Mouse (Mus musculus): ENCODE data around the gene Lats2. TPM values are rescaled to one million over a fixed set of nuclear protein-coding genes. Genes with fewer than 3 reads are reported as not detected.

Lats2 gene
- polyA plus RNA-seq, 1 experiment from 2014 or later = 18.0 TPM

DNA sequence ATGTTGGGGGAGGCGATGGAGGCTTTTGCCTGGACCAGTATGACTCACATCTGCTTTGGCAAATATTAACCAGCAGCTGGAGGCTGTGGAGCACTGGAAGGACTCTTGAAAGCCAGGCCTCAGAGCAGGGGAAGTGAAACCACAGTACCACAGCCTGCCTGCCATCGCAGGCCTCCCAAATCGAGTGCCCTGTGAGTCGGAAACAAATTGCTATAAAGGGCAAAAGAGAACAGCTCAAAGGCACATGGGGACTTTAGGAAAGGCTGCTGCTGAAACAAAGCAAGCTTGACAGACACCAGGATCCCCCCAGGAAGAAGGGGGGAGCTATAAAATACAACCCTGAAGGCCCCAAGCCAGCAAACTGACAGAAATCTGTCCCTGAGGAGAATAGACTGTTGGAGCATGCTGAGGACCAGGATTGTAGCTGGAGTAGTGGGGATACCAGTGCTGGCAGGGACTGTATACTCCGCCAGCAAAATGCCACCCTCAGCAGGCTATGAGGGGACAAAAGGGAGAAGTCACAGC, 28.2 kb downstream of the Lats2 start:
- no peak overlapping the region; the same call in 1 of the 2 replicates for H3K9ac ChIP-seq (ENCODE audit: low read length)
- no peak for ATAC-seq (ENCODE audit: insufficient read depth, low FRiP score, low TSS enrichment)
- H3K27ac ChIP-seq (ENCODE audit: low read depth, low read length) = no peak overlapping the region
- no peaks in the 10 kb centered on the region; the same call in 1 of the 2 replicates for H3K9me3 ChIP-seq (ENCODE audit: control insufficient read depth, low read length)
- H3K36me3 ChIP-seq (ENCODE audit: control insufficient read depth, insufficient read depth, low read length) = no peaks in the 10 kb centered on the region; the same call in 1 of the 2 replicates
- H3K4me3 ChIP-seq (ENCODE audit: low read depth, low read length) = no peak overlapping the region
- H3K27me3 ChIP-seq (ENCODE audit: control insufficient read depth, insufficient read depth, low read length) = no peaks in the 10 kb centered on the region
- DNase-seq (ENCODE audit: low spot score) = no peak
- WGBS = 52% methylated on average over 5 of the region's 5 CpGs
- H3K4me2 ChIP-seq (ENCODE audit: low read depth) = no peak overlapping the region
- H3K4me1 ChIP-seq (ENCODE audit: control insufficient read depth, insufficient read depth, low read length) = peaks cover 10% of the 10 kb centered on the region

DNA sequence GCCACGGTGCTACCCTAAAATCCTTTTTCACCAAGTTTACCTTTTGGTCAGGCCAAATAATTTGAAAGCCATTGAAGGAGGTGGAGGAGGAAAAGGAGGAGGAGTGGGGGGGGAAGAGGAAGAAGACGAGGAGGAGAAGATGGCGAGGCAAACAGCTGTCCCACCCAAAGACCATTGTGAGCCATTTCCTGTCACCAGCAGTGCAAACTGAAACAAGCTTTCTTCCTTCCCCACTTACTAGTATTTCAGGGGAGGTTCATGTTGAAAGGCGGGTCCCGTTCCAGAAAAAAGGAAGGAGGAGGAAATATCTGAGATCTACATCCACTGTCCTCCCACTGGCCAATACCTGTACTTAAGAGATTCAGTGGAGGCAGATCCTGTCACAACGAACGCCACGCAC, 28.8 kb downstream of the Lats2 start:
- H3K9ac ChIP-seq (ENCODE audit: low read length) = no peak overlapping the region
- H3K27ac ChIP-seq (ENCODE audit: low read depth, low read length) = no peak overlapping the region
- DNase-seq (ENCODE audit: low spot score) (no peak), ATAC-seq (ENCODE audit: insufficient read depth, low FRiP score, low TSS enrichment) (no peak)
- no peak overlapping the region for H3K4me2 ChIP-seq (ENCODE audit: low read depth)
- H3K27me3 ChIP-seq (ENCODE audit: control insufficient read depth, insufficient read depth, low read length) = no peaks in the 10 kb centered on the region
- H3K36me3 ChIP-seq (ENCODE audit: control insufficient read depth, insufficient read depth, low read length) = no peaks in the 10 kb centered on the region; the same call in 1 of the 2 replicates
- peaks cover 10% of the 10 kb centered on the region for H3K4me1 ChIP-seq (ENCODE audit: control insufficient read depth, insufficient read depth, low read length)
- 87% methylated on average over 8 of the region's 8 CpGs for WGBS
- no peaks in the 10 kb centered on the region; the same call in 1 of the 2 replicates for H3K9me3 ChIP-seq (ENCODE audit: control insufficient read depth, low read length)
- H3K4me3 ChIP-seq (ENCODE audit: low read depth, low read length) = no peak overlapping the region

GRCm38 (mm10) chr14:57726172-57726571, 32.0 kb downstream of the Lats2 start:
- H3K9me3 ChIP-seq (ENCODE audit: control insufficient read depth, low read length) = no peaks in the 10 kb centered on the region; the same call in 1 of the 2 replicates
- DNase-seq (ENCODE audit: low spot score) (no peak), ATAC-seq (ENCODE audit: insufficient read depth, low FRiP score, low TSS enrichment) (no peak)
- no peaks in the 10 kb centered on the region for H3K27me3 ChIP-seq (ENCODE audit: control insufficient read depth, insufficient read depth, low read length)
- no peak overlapping the region for H3K9ac ChIP-seq (ENCODE audit: low read length)
- H3K4me3 ChIP-seq (ENCODE audit: low read depth, low read length) = no peak overlapping the region
- H3K36me3 ChIP-seq (ENCODE audit: control insufficient read depth, insufficient read depth, low read length) = no peaks in the 10 kb centered on the region; the same call in 1 of the 2 replicates
- peaks cover 7% of the 10 kb centered on the region for H3K4me1 ChIP-seq (ENCODE audit: control insufficient read depth, insufficient read depth, low read length)
- no peak overlapping the region for H3K27ac ChIP-seq (ENCODE audit: low read depth, low read length)
- WGBS = 82% methylated on average over 8 of the region's 8 CpGs
- H3K4me2 ChIP-seq (ENCODE audit: low read depth) = no peak overlapping the region

DNA sequence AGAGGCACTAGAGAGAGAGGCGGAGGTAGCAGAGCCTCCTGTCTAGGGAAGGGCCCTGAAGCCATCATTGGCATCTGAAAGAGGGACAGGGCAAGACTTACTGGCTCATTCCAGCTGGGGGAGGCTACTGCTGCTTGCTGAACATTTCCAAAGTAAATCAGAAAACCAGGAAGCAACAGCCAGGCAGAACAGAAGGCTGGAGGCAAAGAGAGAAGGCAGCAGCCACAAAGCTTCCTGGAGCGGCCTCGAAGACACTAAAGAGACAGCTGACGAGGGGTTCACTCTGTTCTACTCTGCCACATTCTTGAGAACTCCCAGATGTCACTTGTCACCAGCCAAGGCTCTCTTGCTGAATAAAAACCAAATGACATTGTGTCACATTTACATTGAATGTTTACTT, 33.7 kb downstream of the Lats2 start:
- Histone ChIP-seq H3K27ac (ENCODE audit: low read depth, low read length) (no peak overlapping the region), H3K4me1 (ENCODE audit: control insufficient read depth, insufficient read depth, low read length) (no peaks in the 10 kb centered on the region), H3K9ac (ENCODE audit: low read length) (no peak overlapping the region), H3K27me3 (ENCODE audit: control insufficient read depth, insufficient read depth, low read length) (no peaks in the 10 kb centered on the region), H3K4me3 (ENCODE audit: low read depth, low read length) (no peak overlapping the region), H3K9me3 (ENCODE audit: control insufficient read depth, low read length) (no peaks in the 10 kb centered on the region; the same call in 1 of the 2 replicates), H3K4me2 (ENCODE audit: low read depth) (no peak overlapping the region), H3K36me3 (ENCODE audit: control insufficient read depth, insufficient read depth, low read length) (no peaks in the 10 kb centered on the region; the same call in 1 of the 2 replicates)
- 81% methylated on average over 4 of the region's 4 CpGs for WGBS
- ATAC-seq (ENCODE audit: insufficient read depth, low FRiP score, low TSS enrichment) (no peak), DNase-seq (ENCODE audit: low spot score) (no peak)

GRCm38 (mm10) chr14:57718245-57718644, 39.9 kb downstream of the Lats2 start:
- ATAC-seq (ENCODE audit: insufficient read depth, low FRiP score, low TSS enrichment) (no peak), DNase-seq (ENCODE audit: low spot score) (no peak)
- Histone ChIP-seq H3K4me1 (ENCODE audit: control insufficient read depth, insufficient read depth, low read length) (peaks cover 8% of the 10 kb centered on the region; the same call in 1 of the 2 replicates), H3K4me2 (ENCODE audit: low read depth) (no peak overlapping the region), H3K27ac (ENCODE audit: low read depth, low read length) (no peak overlapping the region), H3K4me3 (ENCODE audit: low read depth, low read length) (no peak overlapping the region), H3K36me3 (ENCODE audit: control insufficient read depth, insufficient read depth, low read length) (no peaks in the 10 kb centered on the region), H3K9ac (ENCODE audit: low read length) (no peak overlapping the region), H3K9me3 (ENCODE audit: control insufficient read depth, low read length) (no peaks in the 10 kb centered on the region), H3K27me3 (ENCODE audit: control insufficient read depth, insufficient read depth, low read length) (no peaks in the 10 kb centered on the region)
- WGBS = 88% methylated on average over 4 of the region's 4 CpGs

DNA sequence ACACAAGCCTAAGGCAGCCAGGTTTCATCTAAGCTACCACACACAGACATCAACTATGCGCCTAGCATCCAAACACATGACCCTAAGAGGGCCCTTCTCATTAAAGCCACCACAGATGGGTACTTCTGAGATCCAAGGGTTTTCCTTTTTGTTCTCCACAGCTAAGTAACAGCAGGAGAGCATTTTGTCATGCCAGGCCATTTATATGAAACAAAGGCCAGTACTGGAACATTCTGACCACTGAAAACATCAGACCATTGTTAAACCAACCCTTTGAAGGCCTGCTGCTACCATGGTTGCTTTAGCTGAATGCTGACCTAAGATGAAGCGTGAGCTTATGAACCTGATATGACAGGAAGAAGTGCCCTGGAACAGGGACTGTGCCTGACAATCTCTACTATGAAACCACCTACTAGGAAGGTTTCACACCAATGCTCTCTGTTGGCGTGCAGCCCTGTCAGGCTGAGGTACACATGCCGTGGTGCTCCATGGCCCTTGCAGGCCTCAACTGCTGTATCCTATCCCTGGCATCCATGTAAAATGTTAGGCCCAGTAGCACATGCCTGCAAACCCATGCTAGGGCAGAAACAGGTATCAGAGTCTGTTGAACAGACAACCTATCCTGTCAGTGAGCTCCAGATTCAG, 41.5 kb downstream of the Lats2 start:
- peak overlapping the region; percentile 53; the same call in 1 of the 2 replicates for H3K27ac ChIP-seq (ENCODE audit: low read depth, low read length)
- ATAC-seq (ENCODE audit: insufficient read depth, low FRiP score, low TSS enrichment) = peak; percentile 48; the same call in 1 of the 2 replicates
- H3K27me3 ChIP-seq (ENCODE audit: control insufficient read depth, insufficient read depth, low read length) = no peaks in the 10 kb centered on the region
- no peaks in the 10 kb centered on the region for H3K36me3 ChIP-seq (ENCODE audit: control insufficient read depth, insufficient read depth, low read length)
- no peak for DNase-seq (ENCODE audit: low spot score)
- 62% methylated on average over 4 of the region's 4 CpGs for whole genome bisulfite sequencing
- H3K4me3 ChIP-seq (ENCODE audit: low read depth, low read length) = no peak overlapping the region
- H3K4me1 ChIP-seq (ENCODE audit: control insufficient read depth, insufficient read depth, low read length) = peaks cover 8% of the 10 kb centered on the region; the same call in 1 of the 2 replicates
- H3K4me2 ChIP-seq (ENCODE audit: low read depth) = no peak overlapping the region
- no peaks in the 10 kb centered on the region for H3K9me3 ChIP-seq (ENCODE audit: control insufficient read depth, low read length)
- H3K9ac ChIP-seq (ENCODE audit: low read length) = no peak overlapping the region

DNA sequence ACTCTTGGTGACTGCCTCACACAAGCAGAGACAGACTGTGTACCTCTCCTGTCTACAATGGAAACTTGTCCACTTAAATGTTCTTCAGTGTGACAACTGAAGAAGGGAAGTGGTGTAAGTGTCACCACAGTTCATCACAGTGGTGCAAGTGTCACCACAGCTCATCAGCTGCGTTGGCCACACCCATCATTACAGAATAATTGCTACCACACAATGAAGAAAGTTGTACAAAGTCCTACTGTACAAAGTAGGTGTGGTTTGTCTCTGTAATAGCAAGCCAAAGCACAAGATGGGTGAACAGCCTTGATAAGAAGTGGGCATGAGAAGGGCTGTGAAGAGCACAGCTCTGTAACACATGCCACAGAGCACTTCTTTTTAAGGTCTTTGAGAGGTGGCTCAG, 45.3 kb downstream of the Lats2 start:
- Histone ChIP-seq H3K9ac (ENCODE audit: low read length) (no peak overlapping the region), H3K4me1 (ENCODE audit: control insufficient read depth, insufficient read depth, low read length) (peaks cover 8% of the 10 kb centered on the region; the same call in 1 of the 2 replicates), H3K9me3 (ENCODE audit: control insufficient read depth, low read length) (no peaks in the 10 kb centered on the region), H3K27ac (ENCODE audit: low read depth, low read length) (no peak overlapping the region), H3K4me2 (ENCODE audit: low read depth) (no peak overlapping the region), H3K36me3 (ENCODE audit: control insufficient read depth, insufficient read depth, low read length) (no peaks in the 10 kb centered on the region), H3K27me3 (ENCODE audit: control insufficient read depth, insufficient read depth, low read length) (no peaks in the 10 kb centered on the region), H3K4me3 (ENCODE audit: low read depth, low read length) (no peak overlapping the region)
- 87% methylated on average over 1 of the region's 1 CpGs for WGBS
- no peak for DNase-seq (ENCODE audit: low spot score)
- no peak for ATAC-seq (ENCODE audit: insufficient read depth, low FRiP score, low TSS enrichment)

GRCm38 (mm10) chr14:57711059-57711458, 47.1 kb downstream of the Lats2 start:
- no peaks in the 10 kb centered on the region for H3K9me3 ChIP-seq (ENCODE audit: control insufficient read depth, low read length)
- no peaks in the 10 kb centered on the region for H3K4me1 ChIP-seq (ENCODE audit: control insufficient read depth, insufficient read depth, low read length)
- no peak for DNase-seq (ENCODE audit: low spot score)
- WGBS = 95% methylated on average over 6 of the region's 6 CpGs
- ATAC-seq (ENCODE audit: insufficient read depth, low FRiP score, low TSS enrichment) = no peak
- H3K9ac ChIP-seq (ENCODE audit: low read length) = no peak overlapping the region
- H3K27ac ChIP-seq (ENCODE audit: low read depth, low read length) = no peak overlapping the region
- H3K4me2 ChIP-seq (ENCODE audit: low read depth) = no peak overlapping the region
- no peak overlapping the region for H3K4me3 ChIP-seq (ENCODE audit: low read depth, low read length)
- H3K36me3 ChIP-seq (ENCODE audit: control insufficient read depth, insufficient read depth, low read length) = no peaks in the 10 kb centered on the region
- no peaks in the 10 kb centered on the region for H3K27me3 ChIP-seq (ENCODE audit: control insufficient read depth, insufficient read depth, low read length)

DNA sequence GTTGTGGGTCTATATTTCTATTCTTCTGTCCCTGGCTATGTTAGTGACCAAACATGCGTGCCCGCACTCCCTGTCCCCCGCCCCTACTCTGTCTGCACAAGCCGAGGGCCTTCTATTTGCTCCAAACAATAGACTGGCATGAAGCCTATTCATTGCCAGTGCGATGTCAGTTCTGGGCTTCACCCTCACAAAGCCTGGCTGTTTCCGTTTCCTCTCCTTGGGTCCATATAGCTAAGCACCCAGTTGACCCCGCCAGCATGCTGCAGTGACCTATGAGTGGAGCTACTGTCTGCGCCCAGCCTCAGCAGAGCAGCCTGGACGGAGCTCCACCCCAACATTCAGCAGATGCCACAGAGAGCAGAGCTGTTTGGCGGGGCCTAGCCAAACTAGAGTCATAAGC, 49.0 kb downstream of the Lats2 start:
- ATAC-seq (ENCODE audit: insufficient read depth, low FRiP score, low TSS enrichment) = 0 out of 2 replicates have a peak, but pooled peaks have one; percentile 35
- Histone ChIP-seq H3K9me3 (ENCODE audit: control insufficient read depth, low read length) (no peaks in the 10 kb centered on the region), H3K27me3 (ENCODE audit: control insufficient read depth, insufficient read depth, low read length) (no peaks in the 10 kb centered on the region), H3K4me2 (ENCODE audit: low read depth) (no peak overlapping the region), H3K36me3 (ENCODE audit: control insufficient read depth, insufficient read depth, low read length) (no peaks in the 10 kb centered on the region), H3K4me3 (ENCODE audit: low read depth, low read length) (no peak overlapping the region), H3K4me1 (ENCODE audit: control insufficient read depth, insufficient read depth, low read length) (no peaks in the 10 kb centered on the region), H3K9ac (ENCODE audit: low read length) (no peak overlapping the region), H3K27ac (ENCODE audit: low read depth, low read length) (no peak overlapping the region)
- DNase-seq (ENCODE audit: low spot score) = peak; percentile 33
- WGBS = 41% methylated on average over 10 of the region's 10 CpGs

Measured in neural tube, embryonic 11.5 days (tissue).